In the genomic region with DNA sequence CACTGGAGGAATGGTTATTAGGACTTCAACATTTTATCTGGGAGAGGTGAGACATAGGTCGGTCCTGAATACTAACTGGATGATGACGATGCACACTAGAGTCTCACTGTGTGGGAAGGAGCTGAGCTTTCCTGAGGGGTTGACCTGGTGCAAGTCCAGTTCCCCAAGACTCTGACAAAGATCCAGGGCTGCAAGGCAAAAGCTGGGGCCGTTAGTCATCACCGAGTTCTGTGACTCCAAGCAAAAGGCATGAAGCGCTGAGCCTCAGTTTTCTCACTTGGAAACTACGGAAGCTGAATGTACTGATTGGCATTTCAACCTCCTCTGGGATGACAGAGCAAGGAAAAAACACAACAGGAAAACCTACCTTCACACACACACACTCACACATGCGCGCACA, we compare ENCODE assay signal across 13 mouse cellular contexts. TPM values are rescaled to one million over a fixed set of nuclear protein-coding genes. Genes with fewer than 3 reads are reported as not detected.
DNase-seq lines count a peak whose midpoint lies in the region.
"Had no signal": no experiment of that assay in that cellular context is flagged by ENCODE, and none has a peak within 500 bp of the region (broad histone marks: within the 10 kb centered on the region; RNA-seq: fewer than 3 reads in every experiment).

No protein-coding gene starts in this region.

- peak; percentile 80 for DNase-seq in 3134 (ENCODE audit: extremely low read depth, insufficient read length, low spot score)
- peak; percentile 87 for DNase-seq in NIH3T3 (ENCODE audit: low read depth)
- DNase-seq in fibroblast of lung, adult 2 months (ENCODE audit: low read depth), result peak; percentile 65
- no peak for DNase-seq in urinary bladder, adult 2 months (ENCODE audit: low spot score)
- DNase-seq in urinary bladder, postnatal 4 days (ENCODE audit: low spot score in 2 of 2), result no peak
- DNase-seq: adrenal gland, adult 2 months; adrenal gland, postnatal 10 days; adrenal gland, postnatal 25 days; cerebellum, adult 11 months; cerebellum, adult 18-20 months; cerebellum, adult 9-10 months; cerebellum, postnatal 10 days; cerebellum, postnatal 25 days had no signal

RNA-seq across cellular contexts. Expression of a gene that starts 40.5 kb away (rescaled TPM):
- polyA plus RNA-seq in urinary bladder, adult 2 months (2012; rRNA removed), result 9.4 and 9.8 TPM in 2 replicates

Comparison
In these comparisons a context has a peak if more than half of its experiments do, and no peak if none do; other contexts are left out.
1. DNase-seq: peak in 3134 (single experiment), NIH3T3 (single experiment) and fibroblast of lung, adult 2 months (single experiment); none in urinary bladder, adult 2 months (single experiment) and urinary bladder, postnatal 4 days (0 of 2).